Mouse (Mus musculus) kidney, embryonic 15.5 days (tissue): ENCODE measurements at regions not wholly inside any gene's neighbourhood (a gene's known extent, or its start where the extent isn't known, plus 50 kb on each side); places are given as distances from the start of the nearest gene placed in this dataset.

ENCODE experiments used
- ATAC-seq: fragments of 200-750 bp; cut with Nextera tagmentation; replicated peaks from 2 replicates; pipeline ENCODE4 v1.8.0; 2017; ENCODE audit warnings: moderate TSS enrichment; ENCODE audit not compliant: low FRiP score
- H3K27ac ChIP-seq: fragments of 300-500 bp; sonication (generic); 2 replicates; pipeline ENCODE4 v1.5.1; 2015; ENCODE audit warnings: mild to moderate bottlenecking, inconsistent platforms
- H3K27me3 ChIP-seq: fragments of 300-500 bp; sonication (generic); 2 replicates; pipeline ENCODE4 v1.6.1; 2015; ENCODE audit warnings: inconsistent platforms
- H3K36me3 ChIP-seq: fragments of 300-500 bp; sonication (generic); 2 replicates; pipeline ENCODE4 v1.6.1; 2015; ENCODE audit warnings: inconsistent platforms
- H3K4me1 ChIP-seq: fragments of 300-500 bp; sonication (generic); 2 replicates; pipeline ENCODE4 v1.6.1; 2015; ENCODE audit warnings: inconsistent platforms
- H3K4me2 ChIP-seq: fragments of 300-500 bp; sonication (generic); 2 replicates; pipeline ENCODE4 v1.6.1; 2015; ENCODE audit warnings: moderate library complexity, mild to moderate bottlenecking, inconsistent platforms
- H3K4me3 ChIP-seq: fragments of 300-500 bp; sonication (generic); replicated peaks from 2 replicates; pipeline ENCODE4 v1.5.1; 2015; ENCODE audit warnings: mild to moderate bottlenecking, inconsistent platforms
- H3K9ac ChIP-seq: fragments of 300-500 bp; sonication (generic); 2 replicates; pipeline ENCODE4 v1.6.1; 2015; ENCODE audit warnings: mild to moderate bottlenecking, inconsistent platforms
- H3K9me3 ChIP-seq: fragments of 300-500 bp; sonication (generic); replicated peaks from 2 replicates; pipeline ENCODE4 v1.6.1; 2016; ENCODE audit warnings: inconsistent platforms
- WGBS: fragments of 180-500 bp; shearing (Covaris S2); methylation state at CpG from one replicate; pipeline ENCODE4 v1.1.7; 2015; ENCODE audit warnings: mixed read lengths; 5-methylcytosine and 5-hydroxymethylcytosine counted together

DNA sequence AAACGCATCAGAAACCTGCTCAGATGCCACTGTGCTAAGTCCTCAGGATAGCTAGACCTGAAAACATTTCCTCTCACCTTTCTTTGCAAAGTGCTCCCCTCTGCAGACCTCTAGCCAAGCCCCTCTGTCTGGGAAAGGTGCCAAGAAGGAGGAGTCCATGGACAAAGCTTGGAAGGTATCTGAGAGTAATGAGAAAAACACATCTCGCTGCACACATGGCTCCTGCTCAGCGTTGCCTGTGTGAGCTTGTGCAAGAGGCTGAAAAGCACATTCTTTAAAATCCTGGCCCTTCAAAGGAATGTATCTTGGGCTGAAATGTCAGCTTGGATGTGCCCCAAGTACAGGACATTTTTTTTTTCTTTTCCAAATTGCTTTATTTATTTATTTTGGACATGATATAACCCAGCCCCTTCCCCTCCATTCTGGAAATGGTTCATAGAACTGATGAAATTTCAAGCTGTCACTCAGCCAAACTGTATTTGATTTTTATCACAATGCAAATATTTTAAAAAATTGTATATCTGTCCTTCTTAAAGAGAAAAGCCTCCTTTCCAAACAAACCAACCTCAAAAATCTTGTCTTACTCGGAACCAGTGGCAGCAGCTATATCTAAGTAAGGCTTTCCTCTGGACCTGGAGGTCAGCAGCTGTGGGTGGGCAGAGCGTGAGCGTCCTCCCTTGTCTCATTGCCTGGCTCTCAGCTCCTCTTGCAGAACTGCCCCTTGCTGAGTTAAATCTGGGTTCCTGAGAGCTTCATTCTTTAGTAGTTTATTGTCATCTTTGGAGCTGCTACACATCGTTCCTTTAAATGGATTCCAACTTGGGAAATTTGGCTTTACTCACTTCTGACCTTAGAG, 119.4 kb upstream of the Klhl29 start:
- 46% methylated on average over 7 of the region's 7 CpGs for WGBS
- H3K9ac ChIP-seq, result no peak overlapping the region
- H3K4me1 ChIP-seq, result 0 out of 2 replicates have a peak, but pooled peaks cover 4% of the 10 kb centered on the region
- H3K27ac ChIP-seq, result no peak overlapping the region
- peak; percentile 40; the same call in 1 of the 2 replicates for ATAC-seq
- H3K36me3 ChIP-seq, result no peaks in the 10 kb centered on the region
- no peaks in the 10 kb centered on the region for H3K9me3 ChIP-seq
- no peak overlapping the region for H3K4me3 ChIP-seq
- H3K4me2 ChIP-seq, result no peak overlapping the region
- no peaks in the 10 kb centered on the region for H3K27me3 ChIP-seq

DNA sequence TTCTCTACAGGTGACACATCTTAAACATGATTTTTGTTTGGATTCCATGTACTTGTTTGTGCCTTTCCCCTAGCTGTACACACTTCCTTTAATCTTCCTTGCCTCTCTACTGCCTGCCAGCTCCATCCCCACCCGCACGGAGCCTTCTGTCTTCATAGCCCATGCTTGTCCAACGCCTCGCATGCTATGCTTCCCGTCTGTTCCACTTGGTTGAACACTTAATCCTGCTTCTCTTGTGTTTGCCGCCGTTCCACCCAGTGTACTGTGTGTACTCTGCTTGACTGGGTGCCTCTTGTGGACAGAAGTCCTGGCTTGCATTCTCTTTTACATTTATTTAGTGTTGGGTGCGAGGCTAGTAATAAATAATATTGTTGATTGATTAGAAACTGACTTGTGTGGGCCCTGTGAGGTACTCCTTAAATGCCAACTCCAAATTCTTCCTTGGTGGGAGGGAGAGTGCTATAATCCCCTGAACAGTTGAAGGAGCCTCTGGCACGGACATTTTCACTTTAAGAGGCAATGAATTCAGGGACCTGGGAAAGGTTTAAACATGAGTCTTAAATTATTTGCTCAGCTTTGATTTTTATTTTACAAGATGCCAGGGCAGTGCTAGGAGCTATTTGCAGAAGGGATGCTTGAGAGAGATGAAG, 88.9 kb upstream of the Klhl29 start:
- Histone ChIP-seq H3K9ac (no peak overlapping the region), H3K9me3 (no peaks in the 10 kb centered on the region), H3K4me1 (no peaks in the 10 kb centered on the region), H3K27me3 (no peaks in the 10 kb centered on the region), H3K27ac (no peak overlapping the region), H3K4me3 (no peak overlapping the region), H3K36me3 (no peaks in the 10 kb centered on the region), H3K4me2 (no peak overlapping the region; the same call in 1 of the 2 replicates)
- 49% methylated on average over 9 of the region's 9 CpGs for WGBS
- peak; percentile 84; the same call in 1 of the 2 replicates for ATAC-seq

DNA sequence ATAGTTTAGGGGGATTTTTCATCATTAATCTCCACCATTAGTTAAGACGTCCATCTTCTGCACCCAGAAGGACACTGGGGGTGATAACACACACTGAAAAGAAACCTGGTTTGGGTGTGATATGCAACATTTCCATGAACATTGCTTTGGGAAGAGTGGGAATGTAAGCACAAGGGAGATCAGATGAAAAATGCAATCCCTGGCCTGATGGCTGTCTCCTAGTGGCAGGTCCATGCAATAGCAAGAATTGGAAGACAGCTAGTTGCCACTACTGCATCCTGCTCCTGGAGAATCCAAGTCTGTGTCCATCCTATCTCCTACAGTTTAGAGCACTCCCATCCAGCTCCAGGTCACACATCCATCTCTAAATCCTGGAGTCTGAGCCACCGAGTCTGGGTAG, 77.7 kb upstream of the Klhl29 start:
- H3K4me2 ChIP-seq, result no peak overlapping the region
- no peak overlapping the region for H3K27ac ChIP-seq
- no peaks in the 10 kb centered on the region for H3K27me3 ChIP-seq
- H3K9me3 ChIP-seq, result no peaks in the 10 kb centered on the region
- no peak overlapping the region for H3K4me3 ChIP-seq
- no peaks in the 10 kb centered on the region for H3K36me3 ChIP-seq
- no peaks in the 10 kb centered on the region for H3K4me1 ChIP-seq
- H3K9ac ChIP-seq, result no peak overlapping the region
- no peak for ATAC-seq
- 89% methylated on average over 2 of the region's 2 CpGs for WGBS

DNA sequence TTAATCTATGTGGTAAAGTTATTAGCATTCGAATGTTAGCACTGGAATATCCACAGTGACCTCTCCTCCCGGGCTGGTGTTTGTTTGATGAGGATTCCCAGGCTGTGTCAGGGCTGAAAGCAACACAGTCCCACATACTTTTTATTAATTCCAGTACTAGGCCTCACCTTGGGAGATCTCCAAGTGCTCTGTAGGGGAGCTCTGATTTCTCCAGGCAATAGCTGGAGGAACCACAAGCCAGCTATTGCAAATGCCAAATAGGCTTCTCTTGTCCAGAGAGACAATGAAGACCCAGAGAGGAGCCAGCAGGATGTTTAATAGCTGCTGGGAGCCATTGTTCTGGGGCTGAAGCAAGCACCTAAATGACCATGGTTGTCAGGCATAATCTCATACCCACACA, 68.2 kb upstream of the Klhl29 start:
- H3K27me3 ChIP-seq, result no peaks in the 10 kb centered on the region
- no peak overlapping the region for H3K27ac ChIP-seq
- no peak overlapping the region for H3K4me2 ChIP-seq
- H3K4me1 ChIP-seq, result no peaks in the 10 kb centered on the region
- WGBS, result 58% methylated on average over 2 of the region's 2 CpGs
- H3K9me3 ChIP-seq, result no peaks in the 10 kb centered on the region
- no peak overlapping the region for H3K9ac ChIP-seq
- no peak for ATAC-seq
- H3K36me3 ChIP-seq, result no peaks in the 10 kb centered on the region
- H3K4me3 ChIP-seq, result no peak overlapping the region

DNA sequence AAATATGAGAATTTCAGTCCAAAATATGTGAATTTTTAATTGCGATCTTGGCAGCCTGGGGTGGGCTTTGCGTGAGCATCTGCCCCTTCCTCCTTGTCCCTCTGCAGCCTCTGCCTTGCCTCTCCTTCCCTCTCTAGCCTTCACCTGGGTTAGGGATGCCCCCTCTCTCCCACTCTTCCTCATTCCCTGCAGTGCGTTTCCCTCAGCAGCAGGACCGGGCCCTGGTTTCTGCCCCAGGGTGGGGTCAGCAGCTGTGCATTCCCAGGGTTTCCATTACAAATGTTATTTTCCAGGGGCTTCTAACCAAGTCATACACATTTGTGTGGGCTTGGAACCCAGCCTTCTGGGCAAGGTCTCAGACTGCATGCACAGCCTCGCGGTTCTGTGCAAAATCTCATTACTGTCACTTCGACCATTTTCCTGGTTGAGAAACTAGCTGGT, 67.6 kb upstream of the Klhl29 start:
- Histone ChIP-seq H3K36me3 (no peaks in the 10 kb centered on the region), H3K9ac (no peak overlapping the region), H3K27me3 (no peaks in the 10 kb centered on the region), H3K4me3 (no peak overlapping the region), H3K9me3 (no peaks in the 10 kb centered on the region), H3K4me1 (no peaks in the 10 kb centered on the region), H3K27ac (no peak overlapping the region), H3K4me2 (no peak overlapping the region)
- no peak for ATAC-seq
- WGBS, result 72% methylated on average over 7 of the region's 7 CpGs

DNA sequence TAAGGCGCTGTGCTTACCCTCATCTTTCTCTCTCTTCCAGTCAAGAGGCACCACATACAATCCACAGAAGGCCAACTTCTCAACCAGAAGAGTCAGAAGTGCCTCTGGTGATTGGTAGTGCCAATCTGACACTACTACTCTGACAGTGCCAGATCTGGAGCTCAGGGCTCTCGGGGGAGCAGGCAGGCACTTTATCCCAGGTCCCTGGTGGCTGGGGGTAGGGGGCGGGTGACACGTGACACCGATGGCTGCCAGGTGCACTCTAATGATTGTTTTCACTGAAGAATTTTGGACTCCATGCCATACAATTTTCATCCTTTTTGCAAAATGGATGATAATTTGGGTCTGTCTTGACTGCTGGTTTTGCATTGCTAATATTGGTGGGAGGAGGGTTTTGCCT, 67.2 kb upstream of the Klhl29 start:
- H3K27ac ChIP-seq, result no peak overlapping the region
- H3K4me3 ChIP-seq, result no peak overlapping the region
- no peaks in the 10 kb centered on the region for H3K27me3 ChIP-seq
- H3K36me3 ChIP-seq, result no peaks in the 10 kb centered on the region
- H3K9me3 ChIP-seq, result no peaks in the 10 kb centered on the region
- WGBS, result 77% methylated on average over 5 of the region's 5 CpGs
- no peaks in the 10 kb centered on the region for H3K4me1 ChIP-seq
- no peak overlapping the region for H3K4me2 ChIP-seq
- ATAC-seq, result no peak
- H3K9ac ChIP-seq, result no peak overlapping the region

DNA sequence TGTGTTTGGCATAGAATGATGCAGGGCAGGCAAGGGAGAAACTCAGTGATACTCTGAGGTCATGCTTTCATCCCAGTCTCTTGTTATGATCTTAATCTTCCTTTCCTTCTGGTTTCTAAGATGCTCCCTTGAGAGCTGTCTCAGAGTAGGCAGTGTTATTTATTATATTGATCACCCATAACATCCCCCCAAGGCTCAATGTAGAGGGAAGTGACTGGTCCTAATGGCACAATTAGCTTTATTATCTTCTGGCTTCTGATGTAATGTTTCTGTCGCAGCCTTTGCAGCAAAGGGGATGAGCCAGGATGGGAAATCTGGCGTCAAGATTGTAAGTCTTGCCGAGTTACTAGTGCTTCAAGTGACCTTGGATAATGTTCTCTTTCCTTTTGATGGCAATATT, 65.0 kb upstream of the Klhl29 start:
- no peak for ATAC-seq
- Histone ChIP-seq H3K36me3 (no peaks in the 10 kb centered on the region), H3K9me3 (no peaks in the 10 kb centered on the region)

DNA sequence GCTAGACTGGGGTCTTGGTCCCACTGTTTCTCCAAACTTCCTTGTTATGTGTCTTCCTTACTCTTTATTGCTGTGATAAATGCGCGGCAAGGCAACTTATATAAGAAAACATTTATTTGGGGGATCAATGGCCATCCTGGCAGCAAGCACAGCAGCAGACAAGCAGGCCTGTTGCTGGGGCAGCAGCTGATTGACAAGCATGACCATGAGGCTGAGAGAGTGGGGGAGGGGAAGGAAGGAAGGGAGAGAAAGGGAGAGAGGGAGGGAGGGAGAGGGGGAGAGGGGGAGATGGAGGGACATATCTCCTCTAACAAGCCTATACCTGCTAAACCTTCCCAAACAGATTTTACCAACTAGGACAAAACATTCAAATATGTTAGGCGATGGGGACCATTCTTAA, 60.4 kb upstream of the Klhl29 start:
- no peaks in the 10 kb centered on the region for H3K4me1 ChIP-seq
- no peaks in the 10 kb centered on the region for H3K9me3 ChIP-seq
- WGBS, result 92% methylated on average over 3 of the region's 3 CpGs
- no peaks in the 10 kb centered on the region for H3K27me3 ChIP-seq
- H3K36me3 ChIP-seq, result no peaks in the 10 kb centered on the region
- no peak overlapping the region for H3K4me3 ChIP-seq
- no peak overlapping the region for H3K4me2 ChIP-seq
- H3K27ac ChIP-seq, result no peak overlapping the region
- no peak overlapping the region for H3K9ac ChIP-seq
- ATAC-seq, result no peak

More for the DNA sequence above, 65.0 kb upstream of the Klhl29 start:
- Histone ChIP-seq H3K27ac (no peak overlapping the region), H3K4me3 (no peak overlapping the region), H3K9ac (no peak overlapping the region), H3K4me1 (no peaks in the 10 kb centered on the region), H3K4me2 (no peak overlapping the region), H3K27me3 (no peaks in the 10 kb centered on the region)
- WGBS, result 64% methylated on average over 3 of the region's 3 CpGs

DNA sequence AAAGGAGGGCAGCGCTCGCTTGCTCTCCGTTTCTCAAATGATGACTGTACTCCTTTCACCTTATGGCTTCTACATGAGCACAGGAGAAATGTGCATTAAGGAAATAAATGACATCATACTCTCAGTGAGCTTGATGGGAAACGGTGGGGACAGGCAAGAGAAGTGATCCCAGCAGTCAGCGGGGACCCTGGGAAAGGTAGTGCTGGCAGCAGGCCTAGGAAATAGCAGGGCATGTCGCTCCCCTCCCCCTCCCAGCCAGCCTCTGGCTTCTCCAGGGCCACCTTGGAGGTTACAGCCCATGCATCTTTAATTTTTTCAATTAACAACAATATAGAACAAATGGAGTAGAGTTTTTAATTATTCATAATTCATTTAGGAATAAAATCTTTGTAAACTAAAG, 58.6 kb upstream of the Klhl29 start:
- no peaks in the 10 kb centered on the region for H3K27me3 ChIP-seq
- 56% methylated on average over 6 of the region's 6 CpGs for WGBS
- H3K9ac ChIP-seq, result no peak overlapping the region
- no peak overlapping the region for H3K4me3 ChIP-seq
- H3K4me1 ChIP-seq, result no peaks in the 10 kb centered on the region
- no peak overlapping the region for H3K27ac ChIP-seq
- no peak overlapping the region for H3K4me2 ChIP-seq
- no peaks in the 10 kb centered on the region for H3K36me3 ChIP-seq
- H3K9me3 ChIP-seq, result no peaks in the 10 kb centered on the region
- ATAC-seq, result no peak

DNA sequence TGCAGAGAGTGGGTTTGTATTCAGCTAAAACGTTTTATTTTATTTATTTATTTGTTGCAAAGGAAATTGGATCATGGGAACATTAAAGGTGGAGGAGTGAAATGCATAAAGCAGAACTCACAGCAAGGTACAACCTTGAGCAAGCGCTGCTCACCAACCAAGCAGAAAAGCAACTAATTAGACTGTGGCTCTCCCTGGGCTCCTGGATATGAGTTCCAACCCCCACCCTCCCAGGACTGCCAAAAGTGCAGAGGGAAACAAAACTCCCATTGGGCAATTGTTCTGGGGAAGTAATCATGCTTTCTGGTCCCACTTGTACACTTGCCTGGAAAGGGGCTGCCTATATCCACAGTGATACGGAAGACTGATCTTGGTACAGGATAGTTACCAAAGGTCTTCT, 57.2 kb upstream of the Klhl29 start:
- no peak overlapping the region for H3K9ac ChIP-seq
- ATAC-seq, result peak; percentile 45
- H3K27me3 ChIP-seq, result no peaks in the 10 kb centered on the region
- H3K9me3 ChIP-seq, result no peaks in the 10 kb centered on the region
- H3K27ac ChIP-seq, result no peak overlapping the region
- 61% methylated on average over 3 of the region's 3 CpGs for WGBS
- no peaks in the 10 kb centered on the region for H3K4me1 ChIP-seq
- no peaks in the 10 kb centered on the region for H3K36me3 ChIP-seq
- H3K4me2 ChIP-seq, result no peak overlapping the region
- H3K4me3 ChIP-seq, result no peak overlapping the region

DNA sequence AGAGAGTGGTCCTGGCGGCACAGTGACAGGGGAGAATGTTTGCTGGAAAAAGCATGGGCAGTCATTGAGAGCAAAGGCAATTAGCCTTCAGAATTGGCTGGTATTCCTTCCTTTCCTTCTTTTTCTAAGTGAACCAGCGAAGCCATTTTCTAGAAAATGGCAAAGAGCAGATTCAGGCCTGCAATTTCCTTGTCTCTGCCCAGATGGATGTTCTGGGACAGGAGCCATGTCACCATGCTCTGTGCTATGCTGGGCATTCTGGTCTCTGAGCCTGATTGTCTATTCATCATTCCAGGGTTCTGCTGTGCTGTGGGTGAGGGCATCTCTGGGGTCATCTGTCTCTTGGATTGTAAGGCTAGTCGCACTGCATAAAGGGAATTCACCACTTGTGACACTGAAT, 53.3 kb upstream of the Klhl29 start:
- Histone ChIP-seq H3K36me3 (no peaks in the 10 kb centered on the region), H3K27ac (no peak overlapping the region), H3K9me3 (no peaks in the 10 kb centered on the region), H3K27me3 (no peaks in the 10 kb centered on the region), H3K9ac (no peak overlapping the region), H3K4me2 (no peak overlapping the region), H3K4me1 (no peaks in the 10 kb centered on the region), H3K4me3 (no peak overlapping the region)
- no peak for ATAC-seq
- WGBS, result 79% methylated on average over 3 of the region's 3 CpGs
